Mouse (Mus musculus) monocyte, adult 2 months (primary cell): ENCODE data around the gene Mfrp.

Experiments
- DNase-seq, 2 experiments: peaks; one replicate each; pipeline ENCODE4 v3.0.0; 2022; ENCODE audit warnings: low spot score in 2 of 2, low read depth in 1 of 2

Gene Mfrp

GRCm38 (mm10) chr9:44078136-44078797 lies 23.3 kb upstream of the Mfrp start:
- DNase-seq = no peak

GRCm38 (mm10) chr9:44078955-44079756 lies 22.4 kb upstream of the Mfrp start:
- no peak for DNase-seq

GRCm38 (mm10) chr9:44079997-44080780 lies 21.3 kb upstream of the Mfrp start:
- DNase-seq = no peak

GRCm38 (mm10) chr9:44080953-44081352 lies 20.6 kb upstream of the Mfrp start:
- DNase-seq = no peak

GRCm38 (mm10) chr9:44081581-44081980 lies 19.9 kb upstream of the Mfrp start:
- DNase-seq = no peak

- no peak for DNase-seq
Observed at GRCm38 (mm10) chr9:44082266-44082665, 19.3 kb upstream of the Mfrp start.

- no peak for DNase-seq
Observed at GRCm38 (mm10) chr9:44083392-44084121, 18.0 kb upstream of the Mfrp start.

GRCm38 (mm10) chr9:44084236-44084635 lies 17.3 kb upstream of the Mfrp start:
- no peak for DNase-seq

GRCm38 (mm10) chr9:44084659-44085229 lies 16.8 kb upstream of the Mfrp start:
- peak; percentile 66 to 81 for DNase-seq

- DNase-seq = no peak
Observed at GRCm38 (mm10) chr9:44085276-44085675, 16.3 kb upstream of the Mfrp start.

GRCm38 (mm10) chr9:44085741-44086665 lies 15.5 kb upstream of the Mfrp start:
- DNase-seq = no peak

GRCm38 (mm10) chr9:44086960-44087359 lies 14.6 kb upstream of the Mfrp start:
- no peak for DNase-seq

- DNase-seq = no peak
Observed at GRCm38 (mm10) chr9:44087761-44088455, 13.6 kb upstream of the Mfrp start.

- peak in 1 of 2 experiments; percentile 47 for DNase-seq
Observed at GRCm38 (mm10) chr9:44088877-44089608, 12.5 kb upstream of the Mfrp start.

- DNase-seq = peak in 1 of 2 experiments; percentile 29
Observed at GRCm38 (mm10) chr9:44093612-44094503, 7.7 kb upstream of the Mfrp start.

- DNase-seq = no peak
Observed at GRCm38 (mm10) chr9:44094737-44095136, 6.8 kb upstream of the Mfrp start.

- DNase-seq = no peak
Observed at GRCm38 (mm10) chr9:44095781-44096180, 5.7 kb upstream of the Mfrp start.
